Mouse (Mus musculus) C2C12 (cell line): ENCODE data around the gene Dyrk1a.

Source experiments
- CTCF ChIP-seq: IDR thresholded peaks from one replicate; pipeline ENCODE4 v1.5.1; 2011; ENCODE audit not compliant: control insufficient read depth, insufficient read depth, insufficient read length
- MYOG ChIP-seq: IDR thresholded peaks from one replicate; pipeline ENCODE4 v1.6.1; 2011; ENCODE audit not compliant: control insufficient read depth, insufficient read length; ENCODE audit errors: extremely low read depth

DNA sequence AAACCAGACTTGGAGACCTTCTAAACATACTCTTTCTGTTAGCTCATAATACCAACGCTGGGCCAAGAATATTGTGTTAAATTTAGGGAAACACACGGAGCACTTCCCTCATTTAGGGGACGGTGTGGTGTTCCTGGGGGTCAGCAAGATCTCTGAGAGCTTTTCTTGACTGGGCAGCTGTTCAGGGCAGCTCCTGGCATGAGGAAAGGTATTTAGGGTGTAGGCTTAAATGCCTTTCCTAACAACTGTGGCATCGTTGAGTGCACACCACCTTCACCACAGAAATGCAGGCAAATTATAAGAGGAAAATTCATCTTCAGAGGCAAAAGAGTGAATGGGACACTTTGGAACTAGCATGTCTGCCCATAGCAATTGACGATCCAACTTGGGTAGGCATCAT is 34.1 kb upstream of the Dyrk1a start:
- TF ChIP-seq MYOG (no peak), CTCF (no peak)
